Mouse (Mus musculus): ENCODE data around the gene Gm10184.
"Not testable (repeated sequence)": the region's sequence is repeated elsewhere in the genome, so short reads cannot be mapped to it uniquely, and the experiment has no call there.

The Gm10184 gene

DNA sequence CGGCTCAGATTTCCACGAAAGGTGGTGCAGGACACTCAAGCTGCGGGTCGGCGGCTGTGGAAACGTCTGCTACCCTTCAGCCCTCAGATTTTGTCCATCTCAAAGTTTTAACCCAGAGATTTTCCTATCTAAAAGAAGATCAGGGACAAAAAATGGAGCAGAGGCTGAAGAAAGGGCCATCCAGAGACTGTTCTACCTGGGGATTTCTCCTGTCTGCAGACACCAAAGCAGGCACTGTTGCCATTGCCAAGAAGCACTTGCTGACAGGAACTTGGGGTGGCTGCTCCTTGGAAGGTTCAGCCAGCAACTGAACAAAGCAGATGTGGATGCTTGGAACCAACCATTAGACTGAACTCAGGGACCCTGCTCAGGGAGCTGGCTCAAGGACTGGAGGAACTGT, at the start of gene Gm10184:
Gm10184 (minus strand) TSS at position 101 of the 400 bp plus-strand sequence.
- in situ Hi-C loops (cut with MseI, MboI), result no loop called here

- in situ Hi-C loops (cut with MseI, MboI), result no loop called here
These were observed 23.7 kb upstream of the Gm10184 start for GRCm38 (mm10) chr17:89933950-89934349.

- in situ Hi-C loops (cut with MseI, MboI), result no loop called here
These were observed 2.6 kb downstream of the Gm10184 start for GRCm38 (mm10) chr17:89907686-89908085.

DNA sequence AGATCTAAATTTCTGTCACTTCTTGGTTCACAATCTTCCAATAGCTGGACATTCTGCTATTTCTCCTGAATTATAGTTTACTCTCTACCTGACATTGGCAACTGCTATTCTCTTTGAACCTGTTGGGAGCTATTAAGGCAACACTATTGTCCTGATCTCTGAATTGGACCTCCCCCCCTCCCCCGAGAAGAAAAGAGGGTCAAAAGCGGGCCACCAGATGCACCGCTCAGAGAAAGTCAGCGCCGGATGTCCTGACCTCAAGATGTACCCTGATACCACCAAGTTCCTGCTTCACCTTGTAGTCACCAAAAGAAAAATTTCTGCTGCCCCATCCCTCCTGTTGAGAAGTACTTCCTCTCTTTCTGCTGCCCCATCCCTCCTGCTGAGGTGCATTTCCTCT, 5.5 kb downstream of the Gm10184 start:
- in situ Hi-C loops (cut with MseI, MboI), result not testable (repeated sequence)

GRCm38 (mm10) chr17:89902767-89903166, 7.5 kb downstream of the Gm10184 start:
- in situ Hi-C loops (cut with MseI, MboI), result no loop called here

DNA sequence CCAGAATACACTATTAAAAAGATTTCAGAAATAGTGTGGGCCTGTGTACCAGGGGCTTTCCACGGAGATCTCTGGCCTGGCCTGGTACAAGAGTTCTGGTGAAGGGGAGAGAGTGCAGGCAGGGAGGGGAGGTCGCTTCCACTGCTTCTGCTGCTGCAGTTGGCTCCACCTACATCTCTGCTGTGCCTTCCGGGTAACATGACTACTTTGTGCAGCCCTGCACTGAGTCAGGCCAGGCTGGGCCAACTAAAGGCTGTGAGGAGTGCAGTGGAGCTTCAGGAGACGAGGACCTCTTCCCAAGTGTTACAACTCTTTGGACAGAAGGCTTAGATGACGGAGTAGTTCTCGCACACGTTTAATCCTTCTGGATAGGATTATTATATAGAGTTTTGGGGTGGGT, 9.6 kb downstream of the Gm10184 start:
- in situ Hi-C loops (cut with MseI, MboI), result no loop called here

DNA sequence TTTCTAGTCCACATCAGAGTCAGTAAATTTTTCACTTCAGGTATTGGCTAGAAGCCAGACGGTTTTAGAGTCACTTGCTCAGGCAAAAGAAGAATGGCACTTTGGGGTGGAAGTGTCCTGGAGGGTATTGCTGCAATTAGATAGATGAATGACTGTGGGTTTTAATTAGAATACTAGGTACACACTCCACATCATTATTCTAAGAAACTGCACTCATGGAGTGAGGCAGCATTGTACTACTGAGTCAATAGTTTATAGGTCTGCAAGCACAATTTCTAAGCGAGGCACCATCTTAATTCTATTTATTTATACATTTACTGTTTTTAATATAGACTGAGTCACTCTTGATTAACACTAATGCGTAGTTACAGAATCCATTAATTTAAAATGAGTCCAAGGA, 10.4 kb downstream of the Gm10184 start:
- in situ Hi-C loops (cut with MseI, MboI), result no loop called here

DNA sequence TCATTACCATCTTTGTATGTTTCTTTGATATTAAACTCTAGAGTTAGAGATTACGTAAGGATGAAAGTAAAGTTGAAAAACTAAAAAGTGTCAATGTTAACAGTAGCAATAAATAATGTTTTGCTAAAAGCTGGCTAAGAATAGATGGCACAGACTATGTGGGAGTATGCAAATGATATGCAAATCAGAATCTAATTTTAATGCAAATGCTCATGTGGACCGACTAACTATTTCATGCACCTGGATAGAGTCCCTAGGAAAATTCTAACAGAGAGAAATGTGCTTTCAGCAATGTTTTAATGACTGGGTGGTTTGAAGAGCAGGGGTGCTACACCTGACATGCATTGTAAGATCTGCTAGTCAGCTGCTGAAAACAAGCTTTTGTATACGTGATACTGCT, 45.3 kb downstream of the Gm10184 start:
- in situ Hi-C loops (cut with MseI, MboI), result no loop called here
